Mouse (Mus musculus) activated CD4-positive, CD25-positive, alpha-beta regulatory T cell, adult 4 months (primary cell): ENCODE results near the gene Akap11. TPM values are rescaled to one million over a fixed set of nuclear protein-coding genes. Genes with fewer than 3 reads are reported as not detected.

Experiments
- ATAC-seq: one replicate; pipeline ENCODE4 v1.8.0; 2017
- polyA plus RNA-seq, 2 experiments: library from polyadenylated mRNA; unstranded; fragments of 100-300 nt; shearing (Covaris generic); gene quantifications; one replicate each; pipeline ENCODE4 v1.2.1; 2017

The Akap11 gene
- polyA plus RNA-seq, 2 experiments from 2014 or later: 6.9 to 11.6 TPM

GRCm38 (mm10) chr14:78528461-78529425 is 7.9 kb downstream of the Akap11 start:
- no peak for ATAC-seq

- no peak for ATAC-seq
These were observed 9.7 kb downstream of the Akap11 start for GRCm38 (mm10) chr14:78526907-78527306.

GRCm38 (mm10) chr14:78526475-78526874 is 10.1 kb downstream of the Akap11 start:
- ATAC-seq: no peak

- no peak for ATAC-seq
These were observed 10.8 kb downstream of the Akap11 start for GRCm38 (mm10) chr14:78525611-78526457.

DNA sequence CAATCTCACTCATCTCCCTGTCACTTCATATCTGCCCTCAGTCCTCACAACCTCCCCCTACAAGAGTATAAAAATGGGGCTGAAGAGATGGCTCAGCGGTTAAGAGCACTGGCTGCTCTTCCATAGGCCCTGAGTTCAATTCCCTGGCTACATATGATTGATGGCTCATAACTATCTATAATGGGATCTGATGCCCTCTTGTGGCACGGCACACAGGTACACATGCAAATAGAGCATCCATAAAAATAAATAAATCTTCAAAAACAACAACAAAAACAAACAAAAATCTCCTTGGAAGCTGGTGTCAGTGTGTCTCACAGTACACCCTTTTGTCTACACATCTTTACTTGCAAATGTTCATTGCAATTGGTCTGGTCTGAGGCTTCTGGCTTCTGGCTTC is 11.5 kb downstream of the Akap11 start:
- no peak for ATAC-seq

DNA sequence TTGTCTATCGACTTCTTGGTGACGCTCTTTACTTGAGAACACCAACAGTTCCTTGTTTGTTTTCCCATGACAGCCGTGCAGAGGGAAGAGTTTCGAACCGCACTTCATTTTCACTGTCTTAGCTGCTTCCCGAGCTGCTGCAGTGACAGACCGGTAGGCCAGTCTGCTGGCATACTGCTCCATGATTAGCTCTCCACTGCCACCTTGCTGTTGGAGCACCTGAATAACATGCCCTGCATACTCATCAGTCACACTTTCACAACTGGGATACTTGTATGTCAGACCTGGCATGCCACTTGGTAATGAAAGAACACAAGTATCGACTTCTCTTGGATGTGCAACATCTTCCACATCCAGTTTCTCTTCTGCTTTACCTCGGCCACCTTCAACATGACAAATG is 25.9 kb downstream of the Akap11 start:
- ATAC-seq: no peak

- ATAC-seq: no peak
These were observed 26.8 kb downstream of the Akap11 start for GRCm38 (mm10) chr14:78509791-78510190.

GRCm38 (mm10) chr14:78500578-78500977 is 36.0 kb downstream of the Akap11 start:
- ATAC-seq: no peak

DNA sequence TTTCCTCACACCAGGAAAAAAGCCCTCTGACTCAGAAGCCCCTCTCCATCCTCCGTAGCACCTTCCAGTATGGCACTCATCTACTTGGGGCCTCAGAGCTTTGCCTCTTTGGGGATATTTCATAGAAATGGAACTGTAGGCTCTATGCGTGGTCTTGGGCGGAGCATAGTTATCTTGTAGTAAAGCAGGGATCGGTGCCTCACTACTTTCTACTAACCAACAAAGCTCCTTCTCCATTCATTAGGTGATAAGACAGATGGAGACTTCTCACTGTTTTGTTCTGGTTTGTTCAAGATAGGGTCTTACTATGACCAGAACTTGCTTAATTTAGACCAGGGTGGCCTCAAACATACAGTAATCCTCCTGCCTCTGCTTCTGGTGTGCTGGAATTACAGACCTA is 39.9 kb downstream of the Akap11 start:
- ATAC-seq: no peak

GRCm38 (mm10) chr14:78495241-78495640 is 41.4 kb downstream of the Akap11 start:
- ATAC-seq: no peak

GRCm38 (mm10) chr14:78492602-78493001 is 44.0 kb downstream of the Akap11 start:
- ATAC-seq: no peak

- no peak for ATAC-seq
These were observed 45.2 kb downstream of the Akap11 start for GRCm38 (mm10) chr14:78491432-78491831.

GRCm38 (mm10) chr14:78482385-78483231 is 54.0 kb downstream of the Akap11 start:
- ATAC-seq: peak; percentile 97

DNA sequence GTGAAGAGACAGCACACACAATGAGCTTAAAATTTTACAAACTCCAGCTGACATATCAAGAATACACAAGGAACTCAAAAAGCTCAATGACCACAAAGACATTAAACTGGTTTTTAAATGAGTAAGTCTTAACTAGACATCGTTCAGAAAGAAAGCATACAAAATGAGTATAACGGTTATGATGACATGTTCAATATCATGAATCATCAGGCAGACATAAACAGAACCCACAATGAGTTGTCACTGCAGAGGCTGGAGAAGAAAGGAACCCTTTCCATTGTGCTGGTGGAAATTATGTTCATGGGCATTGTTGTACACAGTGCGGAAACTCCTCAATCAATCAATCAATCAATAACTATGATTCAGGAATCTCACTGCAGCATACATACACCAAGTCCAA is 62.5 kb downstream of the Akap11 start:
- ATAC-seq: no peak

DNA sequence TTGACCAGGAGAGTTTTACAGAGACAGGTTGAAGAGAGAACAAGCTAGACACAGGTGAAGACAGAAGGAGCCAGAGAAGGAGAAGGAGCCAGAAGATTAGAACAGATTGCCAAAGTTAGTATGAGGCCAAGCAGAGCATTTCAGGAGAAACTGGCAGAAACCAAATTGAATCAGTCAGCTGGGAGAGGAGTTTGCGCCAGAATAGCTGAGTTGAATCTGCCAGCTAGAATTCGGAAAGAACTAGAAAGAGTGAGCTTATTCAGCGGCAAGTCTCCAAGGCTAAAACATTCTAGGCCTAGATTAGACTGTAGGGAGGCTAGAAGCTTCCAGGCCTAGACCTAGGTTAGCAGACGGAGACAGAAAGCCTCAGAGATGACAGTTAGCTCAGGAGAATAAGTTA is 65.9 kb downstream of the Akap11 start:
- no peak for ATAC-seq

GRCm38 (mm10) chr14:78468991-78469390 is 67.6 kb downstream of the Akap11 start:
- no peak for ATAC-seq

- ATAC-seq: no peak
These were observed 68.6 kb downstream of the Akap11 start for GRCm38 (mm10) chr14:78467994-78468393.

DNA sequence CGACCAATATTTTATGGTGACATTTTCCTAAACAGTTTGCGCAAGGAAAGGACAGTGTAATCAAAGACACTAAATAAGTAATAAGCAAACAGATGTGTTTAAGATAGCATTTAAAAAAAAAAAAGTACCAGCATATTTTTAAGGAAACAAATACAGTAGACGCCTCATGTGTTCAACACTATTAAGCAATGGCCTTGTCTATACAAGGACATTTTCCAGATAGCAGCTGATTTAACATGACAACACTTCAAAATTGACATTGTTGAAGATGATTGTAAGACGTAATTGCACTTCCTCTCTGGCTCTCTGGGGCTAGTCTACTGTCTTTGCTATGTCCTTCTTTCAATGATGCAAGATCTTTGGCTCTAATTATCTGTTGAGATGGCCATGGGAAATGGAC is 72.3 kb downstream of the Akap11 start:
- no peak for ATAC-seq

GRCm38 (mm10) chr14:78459121-78459520 is 77.5 kb downstream of the Akap11 start:
- ATAC-seq: peak; percentile 82

- peak; percentile 11 for ATAC-seq
These were observed 77.9 kb downstream of the Akap11 start for GRCm38 (mm10) chr14:78458705-78459104.

DNA sequence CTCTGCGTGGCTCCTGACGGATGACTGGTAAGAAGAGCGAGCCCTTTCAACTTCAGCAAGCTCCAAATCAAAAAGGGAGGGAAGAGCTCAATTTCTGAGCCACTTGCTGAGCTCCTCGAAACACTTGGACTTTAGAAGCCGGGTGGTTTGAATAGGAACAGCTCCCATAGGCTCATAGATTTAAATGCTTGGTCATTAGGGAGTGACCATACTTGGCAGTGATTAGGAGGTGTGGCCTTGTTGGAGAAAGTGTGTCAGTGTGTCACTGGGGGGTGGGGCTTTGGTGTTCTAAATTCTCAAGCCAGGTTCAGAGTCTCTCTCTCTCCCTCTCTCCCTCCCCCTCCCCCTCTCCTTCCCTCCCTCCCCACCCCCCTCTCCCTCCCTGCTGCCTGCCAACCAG is 81.6 kb downstream of the Akap11 start:
- no peak for ATAC-seq

GRCm38 (mm10) chr14:78448807-78449406 is 87.7 kb downstream of the Akap11 start:
- peak; percentile 56 for ATAC-seq
